Mouse (Mus musculus) spleen, adult 2 months (tissue): ENCODE results near the gene Dbnl.

ENCODE experiments used
- CTCF ChIP-seq: fragments of 200-500 bp; IDR thresholded peaks from 2 replicates; pipeline ENCODE4 v1.5.1; 2011; ENCODE audit warnings: mild to moderate bottlenecking, inconsistent platforms; ENCODE audit not compliant: insufficient read depth, insufficient read length, insufficient replicate concordance; ENCODE audit errors: extremely low read depth
- POLR2A ChIP-seq: fragments of 200-500 bp; IDR thresholded peaks from 2 replicates; pipeline ENCODE4 v1.6.1; 2011; ENCODE audit warnings: low read depth, low read length, inconsistent platforms

DNA sequence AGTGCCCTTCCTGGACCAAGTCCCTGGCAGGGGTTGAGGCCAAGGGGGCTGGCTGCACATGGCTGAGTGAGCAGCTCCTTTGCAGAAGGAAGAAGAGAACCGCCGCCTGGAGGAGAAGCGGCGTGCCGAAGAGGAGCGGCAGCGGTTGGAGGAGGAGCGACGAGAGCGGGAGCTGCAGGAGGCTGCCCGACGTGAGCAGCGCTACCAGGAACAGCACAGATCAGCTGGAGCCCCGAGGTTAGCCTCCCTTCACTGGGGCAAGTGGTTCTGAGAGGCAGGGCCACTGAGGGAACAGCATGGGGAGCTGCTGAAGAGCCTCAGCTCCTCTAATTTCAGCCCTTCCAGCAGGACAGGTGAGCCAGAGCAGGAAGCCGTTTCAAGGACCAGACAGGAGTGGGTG, 8.7 kb downstream of the Dbnl start:
- TF ChIP-seq POLR2A = no peak
- no peak for TF ChIP-seq CTCF
